Mouse (Mus musculus): ENCODE results near the gene Rnf141. TPM values are rescaled to one million over a fixed set of nuclear protein-coding genes. Genes with fewer than 3 reads are reported as not detected.
A peak's percentile ranks its signal among the peaks of the same experiment; 100 is the strongest.

The Rnf141 gene
- 52.9 and 74.3 TPM in 2 replicates for total RNA-seq (2021)
- long read RNA-seq, full-length matches to known transcripts, result 14 of 40 reads
- long read RNA-seq, partial matches to known transcripts, result 5 of 40 reads
- long read RNA-seq, other reads (novel, unspliced or antisense), result 21 of 40 reads

- DNase-seq, result peak; percentile 93
These were observed at the start of gene Rnf141 for GRCm38 (mm10) chr7:110843916-110844874. TSS of gene Rnf141 (minus strand) at chr7:110844457.

- DNase-seq, result peak; percentile 14
These were observed 47.3 kb upstream of the Rnf141 start for GRCm38 (mm10) chr7:110891501-110891986.

GRCm38 (mm10) chr7:110881746-110882333 is 37.6 kb upstream of the Rnf141 start:
- DNase-seq, result no peak

GRCm38 (mm10) chr7:110878028-110878427 is 33.8 kb upstream of the Rnf141 start:
- DNase-seq, result no peak

GRCm38 (mm10) chr7:110876965-110877364 is 32.7 kb upstream of the Rnf141 start:
- no peak for DNase-seq

- DNase-seq, result no peak
These were observed 24.6 kb upstream of the Rnf141 start for GRCm38 (mm10) chr7:110868807-110869206.

GRCm38 (mm10) chr7:110867116-110867515 is 22.9 kb upstream of the Rnf141 start:
- DNase-seq, result no peak

GRCm38 (mm10) chr7:110866021-110866420 is 21.8 kb upstream of the Rnf141 start:
- peak; percentile 19 for DNase-seq

- no peak for DNase-seq
These were observed 21.3 kb upstream of the Rnf141 start for GRCm38 (mm10) chr7:110865570-110865969.

- DNase-seq, result no peak
These were observed 20.8 kb upstream of the Rnf141 start for GRCm38 (mm10) chr7:110865038-110865437.

- no peak for DNase-seq
These were observed 18.6 kb upstream of the Rnf141 start, which contains the start of gene Lyve1 for GRCm38 (mm10) chr7:110862751-110863289. TSS of gene Lyve1 (minus strand) at chr7:110863239.

GRCm38 (mm10) chr7:110860129-110860528 is 15.9 kb upstream of the Rnf141 start:
- no peak for DNase-seq

GRCm38 (mm10) chr7:110855604-110856003 is 11.3 kb upstream of the Rnf141 start:
- DNase-seq, result no peak

- DNase-seq, result peak; percentile 20
These were observed 10.8 kb upstream of the Rnf141 start for GRCm38 (mm10) chr7:110854927-110855546.

GRCm38 (mm10) chr7:110854519-110854918 is 10.3 kb upstream of the Rnf141 start:
- no peak for DNase-seq

- no peak for DNase-seq
These were observed 9.4 kb upstream of the Rnf141 start for GRCm38 (mm10) chr7:110853611-110854010.

- no peak for DNase-seq
These were observed 7.4 kb upstream of the Rnf141 start for GRCm38 (mm10) chr7:110851541-110852203.

- DNase-seq, result no peak
These were observed 4.1 kb upstream of the Rnf141 start for GRCm38 (mm10) chr7:110848371-110848770.

GRCm38 (mm10) chr7:110847321-110847720 is 3.1 kb upstream of the Rnf141 start:
- no peak for DNase-seq

- DNase-seq, result no peak
These were observed 3.9 kb downstream of the Rnf141 start for GRCm38 (mm10) chr7:110840332-110840731.

- no peak for DNase-seq
These were observed 9.7 kb downstream of the Rnf141 start for GRCm38 (mm10) chr7:110834522-110834921.

GRCm38 (mm10) chr7:110834018-110834417 is 10.2 kb downstream of the Rnf141 start:
- DNase-seq, result no peak
